Mouse (Mus musculus): ENCODE data around the gene Mettl25. TPM values are rescaled to one million over a fixed set of nuclear protein-coding genes. Genes with fewer than 3 reads are reported as not detected.

Gene Mettl25
- polyA plus RNA-seq, 1 experiment, result 3.7 TPM

- H3K27me3 ChIP-seq (ENCODE audit: control insufficient read depth, insufficient read depth, insufficient read length), result no peaks in the 10 kb centered on the region
- TF ChIP-seq MAX (IDR thresholded peaks at IDR 0.05) (no peak), MYOD1 (IDR thresholded peaks at IDR 0.05; ENCODE audit: control insufficient read depth, insufficient read length, low read depth) (no peak), USF1 (IDR thresholded peaks at IDR 0.05; ENCODE audit: low read depth) (no peak), CTCF (IDR thresholded peaks at IDR 0.05; ENCODE audit: control insufficient read depth, insufficient read depth, insufficient read length) (no peak), MYOG (IDR thresholded peaks at IDR 0.05; ENCODE audit: control insufficient read depth, extremely low read depth, insufficient read length) (no peak), CEBPB (IDR thresholded peaks at IDR 0.05; ENCODE audit: low read depth) (no peak), FOSL1 (IDR thresholded peaks at IDR 0.05; ENCODE audit: insufficient read depth, low read length, poor library complexity, severe bottlenecking) (no peak)
- no peaks in the 10 kb centered on the region for H3K79me2 ChIP-seq (ENCODE audit: control insufficient read depth, insufficient read depth)
- no peak overlapping the region for H3ac ChIP-seq (ENCODE audit: control insufficient read depth, insufficient read length, low read depth)
- H3K4me3 ChIP-seq (ENCODE audit: insufficient read depth, poor library complexity, severe bottlenecking), result no peak overlapping the region
- no peaks in the 10 kb centered on the region for H3K79me3 ChIP-seq (ENCODE audit: low read depth)
- peaks cover 20% of the 10 kb centered on the region for H3K36me3 ChIP-seq (ENCODE audit: control insufficient read depth, insufficient read depth)
These were observed 43.8 kb downstream of the Mettl25 start for GRCm38 (mm10) chr10:105797250-105797924.

GRCm38 (mm10) chr10:105793776-105794552 is 47.2 kb downstream of the Mettl25 start:
- peaks cover 21% of the 10 kb centered on the region for H3K36me3 ChIP-seq (ENCODE audit: control insufficient read depth, insufficient read depth)
- no peak overlapping the region for H3K4me3 ChIP-seq (ENCODE audit: insufficient read depth, poor library complexity, severe bottlenecking)
- no peak overlapping the region for H3ac ChIP-seq (ENCODE audit: control insufficient read depth, insufficient read length, low read depth)
- no peaks in the 10 kb centered on the region for H3K79me3 ChIP-seq (ENCODE audit: low read depth)
- no peaks in the 10 kb centered on the region for H3K27me3 ChIP-seq (ENCODE audit: control insufficient read depth, insufficient read depth, insufficient read length)
- TF ChIP-seq CEBPB (IDR thresholded peaks at IDR 0.05; ENCODE audit: low read depth) (no peak), USF1 (IDR thresholded peaks at IDR 0.05; ENCODE audit: low read depth) (no peak), FOSL1 (IDR thresholded peaks at IDR 0.05; ENCODE audit: insufficient read depth, low read length, poor library complexity, severe bottlenecking) (no peak), MYOG (IDR thresholded peaks at IDR 0.05; ENCODE audit: control insufficient read depth, extremely low read depth, insufficient read length) (no peak), MYOD1 (IDR thresholded peaks at IDR 0.05; ENCODE audit: control insufficient read depth, insufficient read length, low read depth) (no peak), CTCF (IDR thresholded peaks at IDR 0.05; ENCODE audit: control insufficient read depth, insufficient read depth, insufficient read length) (no peak)
- H3K79me2 ChIP-seq (ENCODE audit: control insufficient read depth, insufficient read depth), result no peaks in the 10 kb centered on the region

GRCm38 (mm10) chr10:105788744-105789486 is 52.3 kb downstream of the Mettl25 start:
- Histone ChIP-seq H3K79me3 (ENCODE audit: low read depth) (no peaks in the 10 kb centered on the region), H3K36me3 (ENCODE audit: control insufficient read depth, insufficient read depth) (peaks cover 9% of the 10 kb centered on the region), H3K27me3 (ENCODE audit: control insufficient read depth, insufficient read depth, insufficient read length) (no peaks in the 10 kb centered on the region), H3K4me3 (ENCODE audit: insufficient read depth, poor library complexity, severe bottlenecking) (no peak overlapping the region), H3ac (ENCODE audit: control insufficient read depth, insufficient read length, low read depth) (no peak overlapping the region), H3K79me2 (ENCODE audit: control insufficient read depth, insufficient read depth) (no peaks in the 10 kb centered on the region)
- TF ChIP-seq MAX (IDR thresholded peaks at IDR 0.05), result no peak

- H3K4me3 ChIP-seq (ENCODE audit: insufficient read depth, poor library complexity, severe bottlenecking), result no peak overlapping the region
- TF ChIP-seq FOSL1 (IDR thresholded peaks at IDR 0.05; ENCODE audit: insufficient read depth, low read length, poor library complexity, severe bottlenecking), result no peak
- no peak for TF ChIP-seq MYOG (IDR thresholded peaks at IDR 0.05; ENCODE audit: control insufficient read depth, extremely low read depth, insufficient read length)
- no peak for TF ChIP-seq MYOD1 (IDR thresholded peaks at IDR 0.05; ENCODE audit: control insufficient read depth, insufficient read length, low read depth)
- no peak for TF ChIP-seq CEBPB (IDR thresholded peaks at IDR 0.05; ENCODE audit: low read depth)
- no peak for TF ChIP-seq USF1 (IDR thresholded peaks at IDR 0.05; ENCODE audit: low read depth)
- no peak for TF ChIP-seq MAX (IDR thresholded peaks at IDR 0.05)
- TF ChIP-seq CTCF (IDR thresholded peaks at IDR 0.05; ENCODE audit: control insufficient read depth, insufficient read depth, insufficient read length), result no peak
- H3K27me3 ChIP-seq (ENCODE audit: control insufficient read depth, insufficient read depth, insufficient read length), result no peaks in the 10 kb centered on the region
These were observed 57.4 kb downstream of the Mettl25 start for GRCm38 (mm10) chr10:105783766-105784165.

GRCm38 (mm10) chr10:105774382-105774781 is 66.8 kb downstream of the Mettl25 start:
- Histone ChIP-seq H3K4me3 (ENCODE audit: insufficient read depth, poor library complexity, severe bottlenecking) (no peak overlapping the region), H3ac (ENCODE audit: control insufficient read depth, insufficient read length, low read depth) (no peak overlapping the region), H3K79me2 (ENCODE audit: control insufficient read depth, insufficient read depth) (no peaks in the 10 kb centered on the region), H3K79me3 (ENCODE audit: low read depth) (no peaks in the 10 kb centered on the region), H3K27me3 (ENCODE audit: control insufficient read depth, insufficient read depth, insufficient read length) (no peaks in the 10 kb centered on the region), H3K36me3 (ENCODE audit: control insufficient read depth, insufficient read depth) (no peaks in the 10 kb centered on the region)
- TF ChIP-seq CTCF (IDR thresholded peaks at IDR 0.05; ENCODE audit: control insufficient read depth, insufficient read depth, insufficient read length), result peak; percentile 54
- TF ChIP-seq MYOG (IDR thresholded peaks at IDR 0.05; ENCODE audit: control insufficient read depth, extremely low read depth, insufficient read length), result no peak
- TF ChIP-seq MYOD1 (IDR thresholded peaks at IDR 0.05; ENCODE audit: control insufficient read depth, insufficient read length, low read depth), result no peak
- TF ChIP-seq USF1 (IDR thresholded peaks at IDR 0.05; ENCODE audit: low read depth), result no peak

More at GRCm38 (mm10) chr10:105783766-105784165, 57.4 kb downstream of the Mettl25 start:
- no peaks in the 10 kb centered on the region for H3K36me3 ChIP-seq (ENCODE audit: control insufficient read depth, insufficient read depth)
- no peak overlapping the region for H3ac ChIP-seq (ENCODE audit: control insufficient read depth, insufficient read length, low read depth)
- no peaks in the 10 kb centered on the region for H3K79me2 ChIP-seq (ENCODE audit: control insufficient read depth, insufficient read depth)
- no peaks in the 10 kb centered on the region for H3K79me3 ChIP-seq (ENCODE audit: low read depth)

All from C2C12 (cell line).